Mouse (Mus musculus) embryonic facial prominence, embryonic 15.5 days (tissue): ENCODE measurements at regions not wholly inside any gene's neighbourhood (a gene's known extent, or its start where the extent isn't known, plus 50 kb on each side); places are given as distances from the start of the nearest gene placed in this dataset.

Experiments
- ATAC-seq: fragments of 200-750 bp; cut with Nextera tagmentation; 2 replicates; pipeline ENCODE4 v1.8.0; 2017; ENCODE audit warnings: low read depth, moderate TSS enrichment; ENCODE audit not compliant: insufficient number of reproducible peaks, low FRiP score, low TSS enrichment
- H3K27ac ChIP-seq: fragments of 300-500 bp; sonication (generic); replicated peaks from 2 replicates; pipeline ENCODE4 v1.5.1; 2015; ENCODE audit warnings: mild to moderate bottlenecking, inconsistent platforms
- H3K27me3 ChIP-seq: fragments of 300-500 bp; sonication (generic); 2 replicates; pipeline ENCODE4 v1.6.1; 2015; ENCODE audit warnings: inconsistent platforms
- H3K36me3 ChIP-seq: fragments of 300-500 bp; sonication (generic); 2 replicates; pipeline ENCODE4 v1.6.1; 2015; ENCODE audit warnings: mild to moderate bottlenecking, inconsistent platforms
- H3K4me1 ChIP-seq: fragments of 300-500 bp; sonication (generic); 2 replicates; pipeline ENCODE4 v1.6.1; 2015; ENCODE audit warnings: inconsistent platforms
- H3K4me2 ChIP-seq: fragments of 300-500 bp; sonication (generic); replicated peaks from 2 replicates; pipeline ENCODE4 v1.6.1; 2015; ENCODE audit warnings: mild to moderate bottlenecking, inconsistent platforms
- H3K4me3 ChIP-seq: fragments of 300-500 bp; sonication (generic); replicated peaks from 2 replicates; pipeline ENCODE4 v1.5.1; 2015; ENCODE audit warnings: mild to moderate bottlenecking, inconsistent platforms
- H3K9ac ChIP-seq: fragments of 300-500 bp; sonication (generic); 2 replicates; pipeline ENCODE4 v1.6.1; 2015; ENCODE audit warnings: inconsistent platforms
- H3K9me3 ChIP-seq: fragments of 300-500 bp; sonication (generic); replicated peaks from 2 replicates; pipeline ENCODE4 v1.6.1; 2016; ENCODE audit warnings: inconsistent platforms
- WGBS: fragments of 180-500 bp; shearing (Covaris S2); methylation state at CpG from one replicate; pipeline ENCODE4 v1.1.7; 2015; 5-methylcytosine and 5-hydroxymethylcytosine counted together

GRCm38 (mm10) chr7:77966658-77967057 lies 771.2 kb downstream of the Ntrk3 start:
- Histone ChIP-seq H3K36me3 (no peaks in the 10 kb centered on the region), H3K4me3 (no peak overlapping the region), H3K9me3 (no peaks in the 10 kb centered on the region), H3K4me2 (no peak overlapping the region), H3K9ac (no peak overlapping the region), H3K27me3 (no peaks in the 10 kb centered on the region), H3K27ac (no peak overlapping the region), H3K4me1 (no peaks in the 10 kb centered on the region)
- ATAC-seq, result no peak
- 67% methylated on average over 2 of the region's 2 CpGs for WGBS

DNA sequence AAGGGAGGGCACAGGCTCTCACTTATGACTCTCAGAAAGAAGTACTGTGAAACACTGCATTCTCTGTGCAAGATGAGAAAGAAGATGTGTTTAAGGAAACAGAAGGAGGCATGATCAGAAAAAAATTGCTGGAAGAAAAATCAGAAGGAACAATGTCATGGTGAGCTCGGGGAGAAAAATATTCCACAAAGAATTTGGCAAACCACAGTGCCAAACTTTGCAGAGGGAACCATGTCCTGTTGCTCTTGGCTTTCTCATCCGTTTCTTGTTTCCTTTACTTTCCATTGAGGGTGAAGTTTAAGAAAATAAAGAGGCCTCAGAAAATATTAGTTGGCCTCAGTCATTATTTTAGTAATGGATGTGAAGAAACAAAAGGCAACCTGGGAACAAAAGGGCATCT lies 804.4 kb downstream of the Ntrk3 start:
- H3K4me1 ChIP-seq, result no peaks in the 10 kb centered on the region
- 42% methylated on average over 2 of the region's 2 CpGs for WGBS
- no peak overlapping the region for H3K4me2 ChIP-seq
- no peak overlapping the region for H3K27ac ChIP-seq
- ATAC-seq, result no peak
- no peak overlapping the region for H3K9ac ChIP-seq
- H3K9me3 ChIP-seq, result no peaks in the 10 kb centered on the region
- no peaks in the 10 kb centered on the region for H3K27me3 ChIP-seq
- H3K4me3 ChIP-seq, result no peak overlapping the region
- H3K36me3 ChIP-seq, result no peaks in the 10 kb centered on the region

GRCm38 (mm10) chr7:77928479-77929467 lies 809.0 kb downstream of the Ntrk3 start:
- WGBS, result 78% methylated on average over 4 of the region's 4 CpGs
- H3K9me3 ChIP-seq, result no peaks in the 10 kb centered on the region
- H3K27me3 ChIP-seq, result no peaks in the 10 kb centered on the region
- H3K27ac ChIP-seq, result no peak overlapping the region
- no peaks in the 10 kb centered on the region for H3K4me1 ChIP-seq
- H3K9ac ChIP-seq, result no peak overlapping the region
- H3K36me3 ChIP-seq, result no peaks in the 10 kb centered on the region
- H3K4me2 ChIP-seq, result no peak overlapping the region
- no peak overlapping the region for H3K4me3 ChIP-seq
- no peak for ATAC-seq

- Histone ChIP-seq H3K4me3 (no peak overlapping the region), H3K4me1 (no peaks in the 10 kb centered on the region), H3K36me3 (no peaks in the 10 kb centered on the region), H3K27ac (no peak overlapping the region), H3K27me3 (no peaks in the 10 kb centered on the region), H3K9ac (no peak overlapping the region), H3K9me3 (no peaks in the 10 kb centered on the region), H3K4me2 (no peak overlapping the region)
- 67% methylated on average over 7 of the region's 7 CpGs for WGBS
- ATAC-seq, result no peak
These were observed 838.6 kb downstream of the Ntrk3 start for GRCm38 (mm10) chr7:77899231-77899630.

DNA sequence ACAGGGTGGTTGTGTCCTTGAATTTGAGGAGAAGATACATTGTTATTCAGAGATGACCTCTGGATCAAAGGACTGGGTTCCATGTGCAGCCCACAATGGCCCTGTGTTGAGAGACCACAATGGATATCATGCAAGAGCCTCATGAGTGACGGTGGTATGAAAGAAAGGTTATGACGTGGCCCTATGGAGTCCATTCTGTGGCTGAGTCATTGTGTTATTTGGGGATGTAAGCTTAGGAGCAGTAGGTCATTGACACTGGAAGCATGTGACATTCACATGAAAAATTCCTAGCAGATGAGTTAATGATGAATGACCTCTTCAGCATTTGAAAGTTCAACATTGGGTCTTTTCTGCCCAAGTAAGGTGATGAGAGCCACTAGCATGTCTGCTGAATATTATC lies 849.3 kb downstream of the Ntrk3 start:
- Histone ChIP-seq H3K9me3 (no peaks in the 10 kb centered on the region), H3K27me3 (no peaks in the 10 kb centered on the region), H3K27ac (no peak overlapping the region), H3K9ac (no peak overlapping the region), H3K4me2 (no peak overlapping the region), H3K36me3 (no peaks in the 10 kb centered on the region), H3K4me3 (no peak overlapping the region), H3K4me1 (no peaks in the 10 kb centered on the region)
- 76% methylated on average over 2 of the region's 2 CpGs for WGBS
- no peak for ATAC-seq

GRCm38 (mm10) chr7:77882605-77883354 lies 855.0 kb downstream of the Ntrk3 start:
- Histone ChIP-seq H3K27ac (no peak overlapping the region), H3K4me1 (no peaks in the 10 kb centered on the region), H3K27me3 (no peaks in the 10 kb centered on the region), H3K4me2 (no peak overlapping the region), H3K9me3 (no peaks in the 10 kb centered on the region), H3K9ac (no peak overlapping the region), H3K4me3 (no peak overlapping the region), H3K36me3 (no peaks in the 10 kb centered on the region)
- 77% methylated on average over 5 of the region's 5 CpGs for WGBS
- no peak for ATAC-seq

DNA sequence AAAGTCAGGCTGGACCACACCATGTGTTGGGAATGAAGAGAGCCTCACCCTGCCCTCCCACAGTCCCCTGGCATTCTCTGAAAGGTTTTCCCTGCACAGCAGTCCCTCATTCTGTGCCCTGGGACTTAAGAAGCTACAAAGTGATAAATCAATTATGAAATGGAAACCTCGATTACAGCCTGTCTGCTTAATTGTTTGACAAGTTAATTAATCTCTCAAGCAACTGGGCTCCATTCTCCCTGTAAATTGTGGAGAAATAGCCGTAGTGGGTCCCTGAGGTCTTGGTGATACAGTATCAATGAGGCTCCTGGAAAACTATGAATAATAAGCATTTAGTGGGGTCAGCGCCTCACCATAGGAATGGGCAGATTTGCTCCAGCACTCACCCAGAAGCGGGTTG lies 870.3 kb downstream of the Ntrk3 start:
- H3K4me3 ChIP-seq, result no peak overlapping the region
- H3K27me3 ChIP-seq, result no peaks in the 10 kb centered on the region
- H3K36me3 ChIP-seq, result no peaks in the 10 kb centered on the region
- no peaks in the 10 kb centered on the region for H3K9me3 ChIP-seq
- H3K27ac ChIP-seq, result no peak overlapping the region
- no peaks in the 10 kb centered on the region for H3K4me1 ChIP-seq
- ATAC-seq, result no peak
- 64% methylated on average over 4 of the region's 4 CpGs for WGBS
- H3K9ac ChIP-seq, result no peak overlapping the region
- no peak overlapping the region for H3K4me2 ChIP-seq

DNA sequence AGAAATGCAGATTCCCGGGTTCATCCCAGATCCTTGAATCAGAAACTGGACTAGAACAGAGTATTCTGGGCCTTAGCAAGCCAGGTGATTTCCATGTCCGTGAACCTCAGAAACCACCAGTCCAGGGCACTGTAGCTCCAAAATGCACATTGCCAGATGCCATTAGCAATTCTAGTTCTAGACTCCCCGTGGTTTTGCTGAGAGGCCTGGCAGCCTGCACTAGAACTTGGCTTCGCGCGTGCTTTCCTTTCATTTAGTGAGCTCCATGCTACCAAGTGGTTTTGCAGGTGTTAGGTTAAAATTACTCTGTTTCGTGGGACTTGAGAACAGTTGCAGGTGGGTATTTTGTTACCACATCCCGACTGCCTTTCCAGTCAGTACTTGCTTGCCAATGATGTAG lies 876.0 kb downstream of the Ntrk3 start:
- ATAC-seq, result no peak
- Histone ChIP-seq H3K4me1 (no peaks in the 10 kb centered on the region), H3K36me3 (no peaks in the 10 kb centered on the region), H3K9ac (no peak overlapping the region), H3K27ac (no peak overlapping the region), H3K4me3 (no peak overlapping the region), H3K4me2 (no peak overlapping the region), H3K27me3 (no peaks in the 10 kb centered on the region), H3K9me3 (no peaks in the 10 kb centered on the region)
- WGBS, result 79% methylated on average over 8 of the region's 8 CpGs

- ATAC-seq, result no peak
- 49% methylated on average over 4 of the region's 4 CpGs for WGBS
These were observed 879.4 kb downstream of the Ntrk3 start for GRCm38 (mm10) chr7:77858436-77858835.

DNA sequence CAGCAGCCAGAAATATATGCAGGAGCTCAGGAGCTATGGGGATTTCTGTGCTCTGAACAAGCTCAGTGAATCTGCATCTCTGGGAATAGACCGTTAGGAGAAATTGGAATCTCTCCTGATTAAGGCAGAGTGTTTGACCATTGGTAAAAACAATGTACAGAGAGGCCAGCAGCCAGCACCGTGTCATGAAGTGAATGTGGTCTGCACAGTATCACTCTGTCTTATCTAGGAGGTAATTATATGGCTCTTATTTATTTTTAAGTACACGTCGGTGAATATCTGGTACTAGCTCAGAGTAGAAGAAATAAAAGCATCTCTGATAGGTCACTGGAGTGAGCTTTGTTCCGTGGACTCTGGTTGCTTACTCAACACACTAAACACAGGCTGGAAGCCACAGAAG lies 879.8 kb downstream of the Ntrk3 start:
- H3K4me1 ChIP-seq, result no peaks in the 10 kb centered on the region
- H3K9me3 ChIP-seq, result no peaks in the 10 kb centered on the region
- no peak for ATAC-seq
- H3K27me3 ChIP-seq, result no peaks in the 10 kb centered on the region
- H3K9ac ChIP-seq, result no peak overlapping the region
- H3K36me3 ChIP-seq, result no peaks in the 10 kb centered on the region
- WGBS, result 77% methylated on average over 5 of the region's 5 CpGs
- H3K4me2 ChIP-seq, result no peak overlapping the region
- H3K27ac ChIP-seq, result no peak overlapping the region
- no peak overlapping the region for H3K4me3 ChIP-seq

More at GRCm38 (mm10) chr7:77858436-77858835, 879.4 kb downstream of the Ntrk3 start:
- Histone ChIP-seq H3K27ac (no peak overlapping the region), H3K27me3 (no peaks in the 10 kb centered on the region), H3K4me3 (no peak overlapping the region), H3K4me1 (no peaks in the 10 kb centered on the region), H3K36me3 (no peaks in the 10 kb centered on the region), H3K9ac (no peak overlapping the region), H3K9me3 (no peaks in the 10 kb centered on the region), H3K4me2 (no peak overlapping the region)

DNA sequence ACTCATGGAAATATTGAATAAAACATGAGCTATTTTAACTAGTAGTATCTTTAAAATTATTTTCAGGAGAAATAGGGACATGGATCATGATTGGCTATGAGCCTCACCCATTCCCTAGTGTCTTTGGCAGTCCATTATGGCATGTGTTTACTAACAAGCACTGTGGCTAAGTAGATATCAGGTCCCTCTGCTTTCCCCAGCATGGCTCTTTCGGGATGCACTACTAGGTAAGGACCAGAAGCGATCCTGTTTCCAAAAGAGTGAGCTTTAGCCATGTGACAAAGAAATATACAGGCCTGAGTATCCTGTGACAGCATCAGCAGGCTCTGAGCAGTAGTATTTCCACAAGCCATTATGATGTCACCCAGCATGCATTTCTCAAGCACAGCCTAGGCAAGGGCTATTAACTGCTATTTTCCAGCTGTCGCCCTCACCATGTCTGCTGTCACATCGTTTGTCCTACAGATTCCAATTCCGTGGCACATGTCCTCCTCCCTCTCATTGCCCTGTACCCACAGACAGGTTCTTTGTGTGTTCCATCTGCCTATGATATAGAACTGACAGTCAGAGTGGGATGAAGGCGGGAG lies 882.1 kb downstream of the Ntrk3 start:
- H3K9ac ChIP-seq, result no peak overlapping the region
- H3K27ac ChIP-seq, result no peak overlapping the region
- H3K9me3 ChIP-seq, result no peaks in the 10 kb centered on the region
- H3K36me3 ChIP-seq, result no peaks in the 10 kb centered on the region
- H3K4me1 ChIP-seq, result no peaks in the 10 kb centered on the region
- no peak overlapping the region for H3K4me2 ChIP-seq
- no peak overlapping the region for H3K4me3 ChIP-seq
- ATAC-seq, result no peak
- 74% methylated on average over 6 of the region's 6 CpGs for WGBS
- H3K27me3 ChIP-seq, result no peaks in the 10 kb centered on the region
